10 mouse cellular contexts compared by ENCODE assay signal in the genomic region with DNA sequence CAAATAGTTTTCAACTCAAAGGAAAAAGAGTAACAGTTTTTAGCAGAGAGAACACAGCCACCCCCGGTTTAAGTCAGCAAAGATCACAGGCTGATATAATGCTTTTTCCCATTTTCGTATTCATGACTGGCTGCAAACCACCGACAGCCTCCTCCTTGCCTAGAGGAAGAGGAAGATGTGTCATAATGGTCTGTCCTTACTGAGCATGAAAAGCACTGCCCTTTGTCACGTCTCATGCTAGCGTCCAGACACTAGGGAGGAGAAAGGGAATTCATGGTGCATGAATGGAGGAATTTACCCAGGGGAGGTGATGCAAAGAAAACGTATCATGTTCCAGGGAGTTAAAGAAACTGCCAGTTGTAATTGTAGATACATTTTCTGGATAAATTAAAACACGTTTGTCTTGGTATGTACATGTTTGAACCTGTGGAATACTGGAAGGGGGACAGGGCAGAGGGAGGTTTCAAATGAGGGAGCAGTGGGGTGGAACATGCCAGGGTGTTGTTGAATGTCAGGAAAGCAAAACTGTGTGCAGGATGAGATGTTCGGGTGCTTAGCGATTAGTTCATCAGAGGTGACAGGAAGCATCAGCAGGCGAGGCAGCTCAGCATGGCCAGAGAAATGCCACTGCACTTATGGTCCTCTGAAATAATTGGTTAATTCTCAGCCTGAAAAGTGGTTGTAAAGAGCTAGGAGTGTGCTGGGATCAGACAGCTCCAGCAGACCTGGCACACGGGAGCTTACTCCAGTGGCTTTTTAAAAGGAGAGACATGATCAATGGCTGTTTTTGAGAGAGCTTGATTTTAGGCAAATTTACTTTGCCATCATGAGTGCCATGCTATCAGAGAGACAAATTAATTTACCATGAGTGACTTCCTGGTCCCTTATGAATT.
DNase-seq lines count a peak whose midpoint lies in the region; ATAC-seq and TF ChIP-seq lines count a peak whose summit lies in the region.
"Had no signal": no experiment of that assay in that cellular context is flagged by ENCODE, and none has a peak within 500 bp of the region (broad histone marks: within the 10 kb centered on the region; RNA-seq: fewer than 3 reads in every experiment).

No protein-coding gene starts in this region.

- no peak overlapping the region for H3K4me3 ChIP-seq in midbrain, embryonic 10.5 days
- H3K4me3 ChIP-seq in midbrain, postnatal 0 days (ENCODE audit: low read depth, low read length), result no peak overlapping the region
- H3K4me3 ChIP-seq in forebrain, embryonic 14.5 days (ENCODE audit: low read depth, low read length), result no peak overlapping the region
- peak overlapping the region; percentile 86 for H3K4me3 ChIP-seq in megakaryocyte, embryonic 14.5 days (replicated peaks)
- H3K4me3 ChIP-seq: gastrocnemius, adult 2 months had no signal

- H3K4me1 ChIP-seq in midbrain, embryonic 10.5 days, result peaks cover 22% of the 10 kb centered on the region
- H3K4me1 ChIP-seq in midbrain, postnatal 0 days (ENCODE audit: insufficient read depth, low read length), result peaks cover 3% of the 10 kb centered on the region; the same call in 1 of the 2 replicates
- H3K4me1 ChIP-seq in forebrain, embryonic 14.5 days (ENCODE audit: control insufficient read depth, insufficient read depth, low read length), result peaks cover 14% of the 10 kb centered on the region
- H3K4me1 ChIP-seq in megakaryocyte, embryonic 14.5 days, result peaks cover 55% of the 10 kb centered on the region

- H3K27me3 ChIP-seq in midbrain, embryonic 10.5 days (ENCODE audit: low read depth, poor library complexity, severe bottlenecking), result no peaks in the 10 kb centered on the region
- H3K27me3 ChIP-seq in midbrain, postnatal 0 days (ENCODE audit: insufficient read depth, low read length), result no peaks in the 10 kb centered on the region
- H3K27me3 ChIP-seq in forebrain, embryonic 14.5 days (replicated peaks; ENCODE audit: control insufficient read depth, insufficient read depth, low read length), result no peaks in the 10 kb centered on the region
- H3K27me3 ChIP-seq in megakaryocyte, embryonic 14.5 days (replicated peaks), result no peaks in the 10 kb centered on the region

- DNase-seq in midbrain, embryonic 10.5 days (ENCODE audit: low spot score), result no peak
- no peak for DNase-seq in midbrain, postnatal 0 days (ENCODE audit: low spot score)
- DNase-seq in forebrain, embryonic 14.5 days (ENCODE audit: low spot score), result peak; percentile 20
- peak; percentile 21 for DNase-seq in retina, embryonic 14.5 days (ENCODE audit: low spot score)
- no peak for DNase-seq in spleen, postnatal 36 days (ENCODE audit: low spot score in 2 of 2)
- no peak for DNase-seq in thymus, postnatal 4 days
- DNase-seq in thymus, postnatal 36 days, result no peak
- DNase-seq: gastrocnemius, adult 2 months had no signal

- no peak overlapping the region for H3K4me2 ChIP-seq in midbrain, postnatal 0 days (ENCODE audit: low read depth, low read length, poor library complexity, severe bottlenecking)
- no peak overlapping the region for H3K4me2 ChIP-seq in forebrain, embryonic 14.5 days (ENCODE audit: low read length)

- H3K36me3 ChIP-seq in midbrain, embryonic 10.5 days, result no peaks in the 10 kb centered on the region
- no peaks in the 10 kb centered on the region for H3K36me3 ChIP-seq in midbrain, postnatal 0 days (ENCODE audit: insufficient read depth, low read length)
- no peaks in the 10 kb centered on the region for H3K36me3 ChIP-seq in forebrain, embryonic 14.5 days (ENCODE audit: control insufficient read depth, insufficient read depth, low read length)
- peaks cover 3% of the 10 kb centered on the region for H3K36me3 ChIP-seq in megakaryocyte, embryonic 14.5 days (replicated peaks; ENCODE audit: low read length)

- no peak overlapping the region for H3K9ac ChIP-seq in midbrain, postnatal 0 days (replicated peaks; ENCODE audit: low read length, poor library complexity, severe bottlenecking)
- H3K9ac ChIP-seq in forebrain, embryonic 14.5 days (ENCODE audit: low read length), result no peak overlapping the region; the same call in 1 of the 2 replicates
- H3K9ac ChIP-seq: liver, embryonic 14.5 days had no signal

- no peak for TF ChIP-seq CTCF in midbrain, postnatal 0 days (IDR thresholded peaks at IDR 0.05)

- H3K9me3 ChIP-seq in midbrain, embryonic 10.5 days (replicated peaks), result no peaks in the 10 kb centered on the region
- no peaks in the 10 kb centered on the region for H3K9me3 ChIP-seq in midbrain, postnatal 0 days (ENCODE audit: low read length)
- no peaks in the 10 kb centered on the region for H3K9me3 ChIP-seq in forebrain, embryonic 14.5 days (replicated peaks; ENCODE audit: control insufficient read depth, low read length)
- H3K9me3 ChIP-seq in megakaryocyte, embryonic 14.5 days, result no peaks in the 10 kb centered on the region

- peak overlapping the region; percentile 42 for H3K27ac ChIP-seq in midbrain, embryonic 10.5 days (replicated peaks)
- no peak overlapping the region for H3K27ac ChIP-seq in midbrain, postnatal 0 days (ENCODE audit: low read depth, low read length)
- H3K27ac ChIP-seq in forebrain, embryonic 14.5 days (ENCODE audit: low read depth, low read length), result peak overlapping the region; percentile 58
- H3K27ac ChIP-seq: gastrocnemius, adult 2 months; liver, embryonic 14.5 days had no signal

- WGBS in midbrain, embryonic 10.5 days, result 52% methylated on average over 11 of the region's 11 CpGs
- WGBS in midbrain, postnatal 0 days, result 29% methylated on average over 11 of the region's 11 CpGs
- whole genome bisulfite sequencing in forebrain, embryonic 14.5 days, result 41% methylated on average over 11 of the region's 11 CpGs

- no peak for ATAC-seq in midbrain, postnatal 0 days (ENCODE audit: low FRiP score)
- ATAC-seq in forebrain, embryonic 14.5 days, result peak; percentile 35

Comparison
In these comparisons a context has a peak if more than half of its experiments do, and no peak if none do; other contexts are left out.
1. DNase-seq: peak in forebrain, embryonic 14.5 days (single experiment) and retina, embryonic 14.5 days (single experiment); none in midbrain, embryonic 10.5 days (single experiment), midbrain, postnatal 0 days (single experiment), spleen, postnatal 36 days (0 of 2), thymus, postnatal 4 days (single experiment) and thymus, postnatal 36 days (0 of 2).